Mouse (Mus musculus): Measurements from ENCODE around the gene Tubb4b. TPM values are rescaled to one million over a fixed set of nuclear protein-coding genes. Genes with fewer than 3 reads are reported as not detected.

The Tubb4b gene
- total and polyA plus RNA-seq, 3 experiments = 356 to 592 (median 520) TPM

- peaks cover 93% of the 10 kb centered on the region for H3K27me3 ChIP-seq (replicated peaks)
- TF ChIP-seq GABPA (IDR thresholded peaks at IDR 0.05; ENCODE audit: insufficient replicate concordance, low read depth, low read length) = no peak
- TF ChIP-seq PAX5 (IDR thresholded peaks at IDR 0.05; ENCODE audit: low read length) = no peak
- TF ChIP-seq JUND (conservative IDR thresholded peaks at IDR 0.05; ENCODE audit: low read depth, low read length) = no peak
- TF ChIP-seq RCOR1 (conservative IDR thresholded peaks at IDR 0.05; ENCODE audit: low read depth, low read length) = no peak
- no peak for TF ChIP-seq UBTF (IDR thresholded peaks at IDR 0.05; ENCODE audit: low read depth, low read length)
- no peak for TF ChIP-seq MAFK (IDR thresholded peaks at IDR 0.05; ENCODE audit: insufficient replicate concordance, low read length)
- no peak for TF ChIP-seq MAZ (IDR thresholded peaks at IDR 0.05; ENCODE audit: low read depth, low read length)
- TF ChIP-seq POLR2A (IDR thresholded peaks at IDR 0.05; ENCODE audit: low read depth, low read length) = no peak
- no peak for TF ChIP-seq KAT2A (IDR thresholded peaks at IDR 0.05; ENCODE audit: insufficient replicate concordance, low read length)
- TF ChIP-seq CHD1 (IDR thresholded peaks at IDR 0.05; ENCODE audit: low read depth, low read length) = no peak
- DNase-seq (ENCODE audit: extremely low read depth) = no peak
- H3K4me2 ChIP-seq (ENCODE audit: insufficient read depth, low read depth, poor library complexity, severe bottlenecking) = no peak overlapping the region
- H3K79me2 ChIP-seq (replicated peaks; ENCODE audit: control insufficient read depth, extremely low read depth, insufficient read depth, poor library complexity, severe bottlenecking) = no peaks in the 10 kb centered on the region
- H3K27ac ChIP-seq (ENCODE audit: insufficient read depth, low read depth) = no peak overlapping the region
- H3K9me3 ChIP-seq (replicated peaks; ENCODE audit: low read length) = no peaks in the 10 kb centered on the region
- dilution Hi-C loops (cut with MboI; ENCODE audit: extremely low pct_ligation_motif_present, extremely low pct_unique_long_range_greater_than_20kb, low sequenced_read_pairs) (no loop called here), in situ Hi-C loops (cut with MboI; ENCODE audit: low pct_ligation_motif_present, low pct_unique_long_range_greater_than_20kb, low sequenced_read_pairs) (no loop called here)
- no peaks in the 10 kb centered on the region for H3K36me3 ChIP-seq (replicated peaks in 1 of 2; ENCODE audit: control insufficient read depth in 1 of 2, insufficient read depth in 1 of 2, low read length in 1 of 2)
- H3K4me1 ChIP-seq (ENCODE audit: control insufficient read depth in 1 of 2, insufficient read depth in 2 of 2) = peaks cover 4 to 10% of the 10 kb centered on the region in 2 experiments
- no peak overlapping the region for H3K9ac ChIP-seq (ENCODE audit: insufficient read depth, low read depth)
- H3K4me3 ChIP-seq (replicated peaks in 1 of 3; ENCODE audit: low read depth in 2 of 3, low read length in 2 of 3, poor library complexity in 1 of 3) = no peak overlapping the region
These were observed 8.9 kb upstream of the Tubb4b start for GRCm38 (mm10) chr2:25233421-25233820.

- Histone ChIP-seq H3K36me3 (replicated peaks in 1 of 2; ENCODE audit: control insufficient read depth in 1 of 2, insufficient read depth in 1 of 2, low read length in 1 of 2) (no peaks in the 10 kb centered on the region), H3K4me2 (ENCODE audit: insufficient read depth, low read depth, poor library complexity, severe bottlenecking) (no peak overlapping the region), H3K9ac (ENCODE audit: insufficient read depth, low read depth) (no peak overlapping the region), H3K4me3 (replicated peaks in 1 of 3; ENCODE audit: low read depth in 2 of 3, low read length in 2 of 3, poor library complexity in 1 of 3) (no peak overlapping the region), H3K4me1 (ENCODE audit: control insufficient read depth in 1 of 2, insufficient read depth in 2 of 2) (peaks cover 6 to 21% of the 10 kb centered on the region in 2 experiments), H3K27ac (ENCODE audit: insufficient read depth, low read depth) (no peak overlapping the region), H3K79me2 (replicated peaks; ENCODE audit: control insufficient read depth, extremely low read depth, insufficient read depth, poor library complexity, severe bottlenecking) (no peaks in the 10 kb centered on the region), H3K9me3 (replicated peaks; ENCODE audit: low read length) (no peaks in the 10 kb centered on the region), H3K27me3 (replicated peaks) (peaks cover 70% of the 10 kb centered on the region)
- dilution Hi-C loops (cut with MboI; ENCODE audit: extremely low pct_ligation_motif_present, extremely low pct_unique_long_range_greater_than_20kb, low sequenced_read_pairs) = no loop called here
- DNase-seq (ENCODE audit: extremely low read depth) = no peak
- in situ Hi-C loops (cut with MboI; ENCODE audit: low pct_ligation_motif_present, low pct_unique_long_range_greater_than_20kb, low sequenced_read_pairs) = no loop called here
- TF ChIP-seq KAT2A (IDR thresholded peaks at IDR 0.05; ENCODE audit: insufficient replicate concordance, low read length) (no peak), USF1 (IDR thresholded peaks at IDR 0.05; ENCODE audit: low read depth, low read length) (no peak), MEF2A (IDR thresholded peaks at IDR 0.05; ENCODE audit: borderline replicate concordance, low read depth, low read length) (no peak), JUN (IDR thresholded peaks at IDR 0.05; ENCODE audit: insufficient read depth, low read depth, low read length) (no peak), E2F4 (IDR thresholded peaks at IDR 0.05; ENCODE audit: insufficient replicate concordance, low read depth, low read length) (no peak), SIN3A (IDR thresholded peaks at IDR 0.05; ENCODE audit: low read length) (no peak), MXI1 (IDR thresholded peaks at IDR 0.05; ENCODE audit: low read depth, low read length) (no peak), PAX5 (IDR thresholded peaks at IDR 0.05; ENCODE audit: low read length) (no peak), ETS1 (conservative IDR thresholded peaks at IDR 0.05; ENCODE audit: low read depth, low read length) (no peak), EP300 (IDR thresholded peaks at IDR 0.05; ENCODE audit: low read length) (no peak), SMC3 (IDR thresholded peaks at IDR 0.05; ENCODE audit: low read depth, low read length) (no peak), IRF4 (IDR thresholded peaks at IDR 0.05; ENCODE audit: low read depth, low read length) (no peak), ZKSCAN1 (IDR thresholded peaks at IDR 0.05; ENCODE audit: borderline replicate concordance, low read depth, low read length) (no peak), ELF1 (IDR thresholded peaks at IDR 0.05; ENCODE audit: low read depth, low read length) (no peak)
These were observed 6.5 kb upstream of the Tubb4b start for GRCm38 (mm10) chr2:25231038-25231437.

All from CH12.LX (cell line).